Mouse (Mus musculus): Measurements from ENCODE around the gene Atp1a1.

GRCm38 (mm10) chr3:101528900-101529594, 75.4 kb downstream of the Atp1a1 start:
- TF ChIP-seq TAL1 (IDR thresholded peaks at IDR 0.05; ENCODE audit: low read length) (no peak), GATA1 (IDR thresholded peaks at IDR 0.05; ENCODE audit: low read length) (no peak)
